Mouse (Mus musculus) hindbrain, embryonic 12.5 days (tissue): ENCODE data around the gene Tbc1d1. TPM values are rescaled to one million over a fixed set of nuclear protein-coding genes. Genes with fewer than 3 reads are reported as not detected.
"Not testable (repeated sequence)": the region's sequence is repeated elsewhere in the genome, so short reads cannot be mapped to it uniquely, and the experiment has no call there.

Source experiments
- ATAC-seq: fragments of 200-750 bp; cut with Nextera tagmentation; 2 replicates; pipeline ENCODE4 v1.8.0; 2017; ENCODE audit warnings: moderate TSS enrichment; ENCODE audit not compliant: low FRiP score
- H3K27ac ChIP-seq: fragments of 300-500 bp; sonication (generic); 2 replicates; pipeline ENCODE4 v1.5.1; 2016; ENCODE audit warnings: mild to moderate bottlenecking
- H3K27me3 ChIP-seq: fragments of 300-500 bp; sonication (generic); 2 replicates; pipeline ENCODE4 v1.6.1; 2016; ENCODE audit warnings: mild to moderate bottlenecking
- H3K36me3 ChIP-seq: fragments of 300-500 bp; sonication (generic); 2 replicates; pipeline ENCODE4 v1.6.1; 2016; ENCODE audit warnings: mild to moderate bottlenecking
- H3K4me1 ChIP-seq: fragments of 300-500 bp; sonication (generic); 2 replicates; pipeline ENCODE4 v1.6.1; 2016
- H3K4me2 ChIP-seq: fragments of 300-500 bp; sonication (generic); replicated peaks from 2 replicates; pipeline ENCODE4 v1.6.1; 2016; ENCODE audit warnings: mild to moderate bottlenecking
- H3K4me3 ChIP-seq: fragments of 300-500 bp; sonication (generic); 2 replicates; pipeline ENCODE4 v1.5.1; 2016; ENCODE audit warnings: mild to moderate bottlenecking
- H3K9ac ChIP-seq: fragments of 300-500 bp; sonication (generic); 2 replicates; pipeline ENCODE4 v1.6.1; 2016; ENCODE audit warnings: mild to moderate bottlenecking, moderate library complexity
- H3K9me3 ChIP-seq: fragments of 300-500 bp; sonication (generic); replicated peaks from 2 replicates; pipeline ENCODE4 v1.6.1; 2016; ENCODE audit warnings: mild to moderate bottlenecking
- WGBS: fragments of 180-500 bp; shearing (Covaris S2); methylation state at CpG from one replicate; pipeline ENCODE4 v1.1.7; 2016; 5-methylcytosine and 5-hydroxymethylcytosine counted together
- polyA plus RNA-seq: library from polyadenylated mRNA; unstranded; fragments of >200 nt; fragmentation: Nextera tagmentation; extraction: Ambion mirVana; gene quantifications from 2 replicates; pipeline ENCODE4 v1.2.1, GENCODE M21; 2016

Gene Tbc1d1
- polyA plus RNA-seq, 1 experiment from 2014 or later = 24.5 TPM

GRCm38 (mm10) chr5:64314288-64315052, 158.4 kb downstream of the Tbc1d1 start:
- no peak overlapping the region for H3K9ac ChIP-seq
- peak overlapping the region; percentile 91 for H3K27ac ChIP-seq
- H3K4me1 ChIP-seq = peaks cover 32% of the 10 kb centered on the region
- no peak overlapping the region for H3K4me3 ChIP-seq
- H3K36me3 ChIP-seq = peaks cover 1% of the 10 kb centered on the region; the same call in 1 of the 2 replicates
- H3K27me3 ChIP-seq = no peaks in the 10 kb centered on the region
- ATAC-seq = peak; percentile 83
- H3K4me2 ChIP-seq = no peak overlapping the region
- no peaks in the 10 kb centered on the region for H3K9me3 ChIP-seq
- WGBS = 24% methylated on average over 6 of the region's 6 CpGs

GRCm38 (mm10) chr5:64315088-64315487, 159.0 kb downstream of the Tbc1d1 start:
- peak overlapping the region; percentile 91 for H3K27ac ChIP-seq
- H3K36me3 ChIP-seq = peaks cover 4% of the 10 kb centered on the region; the same call in 1 of the 2 replicates
- peaks cover 32% of the 10 kb centered on the region for H3K4me1 ChIP-seq
- H3K4me2 ChIP-seq = no peak overlapping the region
- no peak for ATAC-seq
- H3K9me3 ChIP-seq = no peaks in the 10 kb centered on the region
- no peaks in the 10 kb centered on the region for H3K27me3 ChIP-seq
- H3K4me3 ChIP-seq = no peak overlapping the region
- 100% methylated on average over 1 of the region's 1 CpGs for WGBS
- no peak overlapping the region for H3K9ac ChIP-seq

- Histone ChIP-seq H3K36me3 (peaks cover 8% of the 10 kb centered on the region; the same call in 1 of the 2 replicates), H3K27me3 (no peaks in the 10 kb centered on the region), H3K27ac (no peak overlapping the region), H3K4me2 (no peak overlapping the region), H3K4me1 (peaks cover 26% of the 10 kb centered on the region), H3K4me3 (no peak overlapping the region), H3K9me3 (no peaks in the 10 kb centered on the region), H3K9ac (no peak overlapping the region)
- WGBS = 89% methylated on average over 4 of the region's 4 CpGs
- no peak for ATAC-seq
Observed at GRCm38 (mm10) chr5:64323286-64323685, 167.2 kb downstream of the Tbc1d1 start.

DNA sequence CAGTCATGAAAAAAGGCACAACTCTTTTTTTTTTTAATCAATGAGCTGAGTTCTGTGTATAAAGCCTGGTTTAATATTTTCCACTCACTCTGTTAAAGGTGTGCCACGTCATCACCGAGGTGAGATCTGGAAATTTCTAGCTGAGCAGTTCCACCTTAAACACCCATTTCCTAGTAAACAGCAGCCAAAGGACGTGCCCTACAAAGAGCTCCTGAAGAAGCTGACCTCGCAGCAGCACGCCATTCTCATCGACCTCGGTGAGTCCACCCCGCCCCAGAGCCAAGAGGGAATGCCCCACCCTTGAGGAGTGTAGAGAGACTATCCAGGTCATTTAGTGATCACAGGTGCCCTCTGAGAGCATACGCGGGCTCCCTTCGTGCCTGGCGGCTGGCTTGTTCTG, 168.2 kb downstream of the Tbc1d1 start:
- H3K4me1 ChIP-seq = peaks cover 26% of the 10 kb centered on the region
- H3K9ac ChIP-seq = no peak overlapping the region
- H3K4me2 ChIP-seq = no peak overlapping the region
- H3K36me3 ChIP-seq = peaks cover 13% of the 10 kb centered on the region; the same call in 1 of the 2 replicates
- 93% methylated on average over 12 of the region's 12 CpGs for WGBS
- no peaks in the 10 kb centered on the region for H3K27me3 ChIP-seq
- 0 out of 2 replicates have a peak overlapping the region, but pooled peaks have one; percentile 36 for H3K27ac ChIP-seq
- H3K9me3 ChIP-seq = no peaks in the 10 kb centered on the region
- no peak overlapping the region for H3K4me3 ChIP-seq
- no peak for ATAC-seq

DNA sequence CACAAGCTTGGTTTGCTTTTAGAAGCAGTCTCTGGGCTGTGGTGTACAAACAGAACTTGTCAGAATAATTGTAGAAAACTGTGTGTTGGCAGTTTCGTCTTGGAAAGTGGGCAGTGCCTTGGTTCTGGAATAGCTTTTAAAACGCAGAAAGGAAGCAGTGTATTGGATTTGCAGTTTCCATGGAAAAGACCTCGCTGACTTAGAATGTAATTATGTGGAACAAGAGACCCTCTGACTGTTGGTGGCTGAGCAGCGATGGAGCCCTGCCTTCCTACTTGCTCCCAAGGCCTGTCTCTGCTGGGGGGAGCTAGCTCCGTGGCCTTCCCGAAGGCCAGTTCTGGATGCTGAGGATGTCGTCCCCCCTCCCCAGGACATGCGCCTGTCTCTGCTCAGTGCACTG, 168.8 kb downstream of the Tbc1d1 start:
- H3K4me3 ChIP-seq = no peak overlapping the region
- H3K36me3 ChIP-seq = 0 out of 2 replicates have a peak, but pooled peaks cover 10% of the 10 kb centered on the region
- H3K9ac ChIP-seq = 0 out of 2 replicates have a peak overlapping the region, but pooled peaks have one; percentile 8
- H3K4me1 ChIP-seq = peaks cover 26% of the 10 kb centered on the region
- H3K4me2 ChIP-seq = no peak overlapping the region
- H3K27me3 ChIP-seq = no peaks in the 10 kb centered on the region
- 0 out of 2 replicates have a peak, but pooled peaks have one; percentile 19 for ATAC-seq
- WGBS = 65% methylated on average over 8 of the region's 8 CpGs
- H3K27ac ChIP-seq = peak overlapping the region; percentile 36
- H3K9me3 ChIP-seq = no peaks in the 10 kb centered on the region

GRCm38 (mm10) chr5:64325741-64326355, 169.7 kb downstream of the Tbc1d1 start:
- no peak overlapping the region for H3K27ac ChIP-seq
- H3K9me3 ChIP-seq = no peaks in the 10 kb centered on the region
- ATAC-seq = no peak
- H3K36me3 ChIP-seq = 0 out of 2 replicates have a peak, but pooled peaks cover 10% of the 10 kb centered on the region
- WGBS = 86% methylated on average over 5 of the region's 5 CpGs
- H3K27me3 ChIP-seq = no peaks in the 10 kb centered on the region
- H3K4me3 ChIP-seq = no peak overlapping the region
- H3K9ac ChIP-seq = no peak overlapping the region
- no peak overlapping the region for H3K4me2 ChIP-seq
- peaks cover 26% of the 10 kb centered on the region for H3K4me1 ChIP-seq

- H3K4me1 ChIP-seq = peaks cover 26% of the 10 kb centered on the region
- peak overlapping the region; percentile 62 for H3K27ac ChIP-seq
- H3K9me3 ChIP-seq = no peaks in the 10 kb centered on the region
- H3K4me2 ChIP-seq = no peak overlapping the region
- 0 out of 2 replicates have a peak, but pooled peaks cover 10% of the 10 kb centered on the region for H3K36me3 ChIP-seq
- no peak overlapping the region for H3K9ac ChIP-seq
- H3K27me3 ChIP-seq = no peaks in the 10 kb centered on the region
- WGBS = 61% methylated on average over 7 of the region's 7 CpGs
- no peak for ATAC-seq
- H3K4me3 ChIP-seq = no peak overlapping the region
Observed at GRCm38 (mm10) chr5:64326427-64327181, 170.5 kb downstream of the Tbc1d1 start.

GRCm38 (mm10) chr5:64327212-64327902, 171.3 kb downstream of the Tbc1d1 start:
- no peaks in the 10 kb centered on the region for H3K27me3 ChIP-seq
- no peak overlapping the region for H3K4me2 ChIP-seq
- H3K36me3 ChIP-seq = 0 out of 2 replicates have a peak, but pooled peaks cover 10% of the 10 kb centered on the region
- no peaks in the 10 kb centered on the region for H3K9me3 ChIP-seq
- H3K9ac ChIP-seq = no peak overlapping the region
- WGBS = 58% methylated on average over 7 of the region's 7 CpGs
- H3K27ac ChIP-seq = peak overlapping the region; percentile 62; the same call in 1 of the 2 replicates
- H3K4me3 ChIP-seq = no peak overlapping the region
- peaks cover 26% of the 10 kb centered on the region for H3K4me1 ChIP-seq
- no peak for ATAC-seq

- no peak overlapping the region for H3K4me2 ChIP-seq
- no peaks in the 10 kb centered on the region for H3K27me3 ChIP-seq
- ATAC-seq = peak; percentile 75; the same call in 1 of the 2 replicates
- WGBS = 28% methylated on average over 7 of the region's 7 CpGs
- peaks cover 8% of the 10 kb centered on the region; the same call in 1 of the 2 replicates for H3K36me3 ChIP-seq
- H3K9ac ChIP-seq = no peak overlapping the region
- no peaks in the 10 kb centered on the region for H3K9me3 ChIP-seq
- peak overlapping the region; percentile 55 for H3K27ac ChIP-seq
- H3K4me3 ChIP-seq = no peak overlapping the region
- peaks cover 10% of the 10 kb centered on the region for H3K4me1 ChIP-seq
Observed at GRCm38 (mm10) chr5:64336767-64337408, 180.8 kb downstream of the Tbc1d1 start.

- not testable (repeated sequence) for H3K4me2 ChIP-seq, H3K27me3 ChIP-seq, H3K4me3 ChIP-seq, H3K36me3 ChIP-seq, H3K4me1 ChIP-seq, H3K27ac ChIP-seq, H3K9ac ChIP-seq, ATAC-seq, H3K9me3 ChIP-seq
- WGBS = 84% methylated on average over 6 of the region's 6 CpGs
Observed at GRCm38 (mm10) chr5:64338795-64339194, 182.7 kb downstream of the Tbc1d1 start.

DNA sequence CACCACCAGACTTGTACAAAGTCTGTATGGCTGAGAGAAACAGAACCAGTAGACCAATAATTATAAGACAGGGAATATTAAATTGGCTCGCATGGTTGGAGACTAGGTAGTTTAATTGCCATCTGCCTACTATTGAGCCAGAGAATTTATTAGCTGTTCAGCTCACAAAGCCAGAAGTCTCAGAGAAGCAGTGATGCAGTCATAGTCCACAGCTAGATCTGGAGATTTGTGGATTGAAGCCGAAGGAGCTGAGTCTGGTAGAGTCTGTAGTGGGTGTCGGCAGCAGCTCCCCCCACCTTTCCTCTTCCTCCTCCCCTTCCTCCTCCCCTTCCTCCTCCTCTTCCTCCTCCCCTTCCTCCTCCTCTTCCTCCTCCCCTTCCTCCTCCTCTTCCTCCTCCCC, 184.3 kb downstream of the Tbc1d1 start:
- no peak overlapping the region for H3K27ac ChIP-seq
- H3K36me3 ChIP-seq = 0 out of 2 replicates have a peak, but pooled peaks cover under 1% of the 10 kb centered on the region
- H3K9ac ChIP-seq = no peak overlapping the region
- H3K4me2 ChIP-seq = no peak overlapping the region
- no peaks in the 10 kb centered on the region for H3K9me3 ChIP-seq
- H3K4me1 ChIP-seq = peaks cover 25% of the 10 kb centered on the region
- no peak for ATAC-seq
- WGBS = 87% methylated on average over 3 of the region's 3 CpGs
- H3K4me3 ChIP-seq = no peak overlapping the region
- H3K27me3 ChIP-seq = no peaks in the 10 kb centered on the region
